Mouse (Mus musculus) limb, embryonic 12.5 days (tissue): ENCODE data around the gene ccdc198. TPM values are rescaled to one million over a fixed set of nuclear protein-coding genes. Genes with fewer than 3 reads are reported as not detected.
"Not testable (repeated sequence)": the region's sequence is repeated elsewhere in the genome, so short reads cannot be mapped to it uniquely, and the experiment has no call there.

ENCODE experiments used
- ATAC-seq: fragments of 200-750 bp; cut with Nextera tagmentation; 2 replicates; pipeline ENCODE4 v1.8.0; 2017; ENCODE audit warnings: low read depth, moderate TSS enrichment; ENCODE audit not compliant: insufficient number of reproducible peaks, insufficient read depth, low FRiP score, low TSS enrichment
- H3K27ac ChIP-seq: fragments of 300-500 bp; sonication (generic); 2 replicates; pipeline ENCODE4 v1.5.1; 2016; ENCODE audit warnings: mild to moderate bottlenecking, moderate library complexity
- H3K27me3 ChIP-seq: fragments of 300-500 bp; sonication (generic); 2 replicates; pipeline ENCODE4 v1.6.1; 2016; ENCODE audit warnings: mild to moderate bottlenecking, moderate library complexity
- H3K36me3 ChIP-seq: fragments of 300-500 bp; sonication (generic); 2 replicates; pipeline ENCODE4 v1.6.1; 2016; ENCODE audit warnings: mild to moderate bottlenecking, moderate library complexity
- H3K4me1 ChIP-seq: fragments of 300-500 bp; sonication (generic); replicated peaks from 2 replicates; pipeline ENCODE4 v1.6.1; 2016
- H3K4me2 ChIP-seq: fragments of 300-500 bp; sonication (generic); 2 replicates; pipeline ENCODE4 v1.6.1; 2016; ENCODE audit warnings: mild to moderate bottlenecking, moderate library complexity
- H3K4me3 ChIP-seq: fragments of 300-500 bp; sonication (generic); replicated peaks from 2 replicates; pipeline ENCODE4 v1.5.1; 2016; ENCODE audit warnings: mild to moderate bottlenecking
- H3K9ac ChIP-seq: fragments of 300-500 bp; sonication (generic); replicated peaks from 2 replicates; pipeline ENCODE4 v1.6.1; 2016; ENCODE audit warnings: mild to moderate bottlenecking, moderate library complexity
- H3K9me3 ChIP-seq: fragments of 300-500 bp; sonication (generic); 2 replicates; pipeline ENCODE4 v1.6.1; 2016; ENCODE audit warnings: mild to moderate bottlenecking, moderate library complexity
- WGBS: fragments of 180-500 bp; shearing (Covaris S2); methylation state at CpG from one replicate; pipeline ENCODE4 v1.1.7; 2016; 5-methylcytosine and 5-hydroxymethylcytosine counted together
- polyA plus RNA-seq: library from polyadenylated mRNA; unstranded; fragments of >200 nt; fragmentation: Nextera tagmentation; extraction: Ambion mirVana; gene quantifications from 2 replicates; pipeline ENCODE4 v1.2.1, GENCODE M21; 2016

The ccdc198 gene
- 0.05 TPM in 1 of 2 replicates, not detected in the other for polyA plus RNA-seq

- 79% methylated on average over 5 of the region's 5 CpGs for WGBS
- no peak within 1 kb of the TSS for H3K9ac ChIP-seq
- H3K4me2 ChIP-seq = no peak within 1 kb of the TSS
- no peaks in the 10 kb centered on the region for H3K4me1 ChIP-seq
- no peaks in the 10 kb centered on the region for H3K27me3 ChIP-seq
- ATAC-seq = no peak
- H3K27ac ChIP-seq = no peak within 1 kb of the TSS
- no peaks in the 10 kb centered on the region for H3K9me3 ChIP-seq
- H3K4me3 ChIP-seq = no peak within 1 kb of the TSS
- H3K36me3 ChIP-seq = no peaks in the 10 kb centered on the region
Observed at GRCm38 (mm10) chr14:49245126-49245714, at the start of gene ccdc198. ccdc198 (minus strand) TSS chr14:49245474.

- no peaks in the 10 kb centered on the region for H3K9me3 ChIP-seq
- 66% methylated on average over 4 of the region's 4 CpGs for WGBS
- no peaks in the 10 kb centered on the region for H3K27me3 ChIP-seq
- H3K27ac ChIP-seq = no peak overlapping the region
- H3K4me1 ChIP-seq = no peaks in the 10 kb centered on the region
- H3K4me3 ChIP-seq = no peak overlapping the region
- H3K9ac ChIP-seq = no peak overlapping the region
- no peak for ATAC-seq
- H3K4me2 ChIP-seq = no peak overlapping the region
- no peaks in the 10 kb centered on the region for H3K36me3 ChIP-seq
Observed at GRCm38 (mm10) chr14:49293802-49294449, 48.7 kb upstream of the ccdc198 start.

- H3K36me3 ChIP-seq = no peaks in the 10 kb centered on the region
- no peak overlapping the region for H3K9ac ChIP-seq
- H3K27ac ChIP-seq = no peak overlapping the region
- H3K9me3 ChIP-seq = no peaks in the 10 kb centered on the region
- no peak for ATAC-seq
- 89% methylated on average over 3 of the region's 3 CpGs for WGBS
- no peak overlapping the region for H3K4me2 ChIP-seq
- H3K27me3 ChIP-seq = no peaks in the 10 kb centered on the region
- H3K4me3 ChIP-seq = no peak overlapping the region
- no peaks in the 10 kb centered on the region for H3K4me1 ChIP-seq
Observed at GRCm38 (mm10) chr14:49290029-49290745, 44.9 kb upstream of the ccdc198 start.

- Histone ChIP-seq H3K27me3 (no peaks in the 10 kb centered on the region), H3K27ac (no peak overlapping the region), H3K9me3 (no peaks in the 10 kb centered on the region), H3K4me2 (no peak overlapping the region), H3K4me1 (no peaks in the 10 kb centered on the region), H3K36me3 (no peaks in the 10 kb centered on the region), H3K4me3 (no peak overlapping the region), H3K9ac (no peak overlapping the region)
- no peak for ATAC-seq
- 91% methylated on average over 7 of the region's 7 CpGs for WGBS
Observed at GRCm38 (mm10) chr14:49283784-49284655, 38.7 kb upstream of the ccdc198 start.

GRCm38 (mm10) chr14:49278880-49279279, 33.6 kb upstream of the ccdc198 start:
- Histone ChIP-seq H3K4me1 (no peaks in the 10 kb centered on the region), H3K36me3 (no peaks in the 10 kb centered on the region), H3K4me3 (no peak overlapping the region), H3K9ac (no peak overlapping the region), H3K27me3 (no peaks in the 10 kb centered on the region), H3K27ac (no peak overlapping the region), H3K4me2 (no peak overlapping the region), H3K9me3 (no peaks in the 10 kb centered on the region)
- 79% methylated on average over 6 of the region's 6 CpGs for WGBS
- no peak for ATAC-seq

GRCm38 (mm10) chr14:49278479-49278878, 33.2 kb upstream of the ccdc198 start:
- H3K4me3 ChIP-seq, H3K4me2 ChIP-seq, H3K36me3 ChIP-seq, H3K9me3 ChIP-seq, ATAC-seq, H3K9ac ChIP-seq, H3K27me3 ChIP-seq, H3K27ac ChIP-seq, H3K4me1 ChIP-seq: not testable (repeated sequence)
- 88% methylated on average over 9 of the region's 9 CpGs for WGBS

- Histone ChIP-seq H3K9me3 (no peaks in the 10 kb centered on the region), H3K27me3 (no peaks in the 10 kb centered on the region), H3K9ac (no peak overlapping the region), H3K4me1 (no peaks in the 10 kb centered on the region), H3K4me3 (no peak overlapping the region), H3K27ac (no peak overlapping the region), H3K4me2 (no peak overlapping the region), H3K36me3 (no peaks in the 10 kb centered on the region)
- 57% methylated on average over 3 of the region's 3 CpGs for WGBS
- no peak for ATAC-seq
Observed at GRCm38 (mm10) chr14:49277642-49278041, 32.4 kb upstream of the ccdc198 start.

GRCm38 (mm10) chr14:49275376-49275775, 30.1 kb upstream of the ccdc198 start:
- ATAC-seq = no peak
- no peaks in the 10 kb centered on the region for H3K27me3 ChIP-seq
- H3K36me3 ChIP-seq = no peaks in the 10 kb centered on the region
- H3K4me3 ChIP-seq = no peak overlapping the region
- no peak overlapping the region for H3K9ac ChIP-seq
- no peak overlapping the region for H3K27ac ChIP-seq
- no peak overlapping the region for H3K4me2 ChIP-seq
- no peaks in the 10 kb centered on the region for H3K9me3 ChIP-seq
- WGBS = 52% methylated on average over 2 of the region's 2 CpGs
- no peaks in the 10 kb centered on the region for H3K4me1 ChIP-seq

- Histone ChIP-seq H3K9me3 (no peaks in the 10 kb centered on the region), H3K9ac (no peak overlapping the region), H3K4me1 (no peaks in the 10 kb centered on the region), H3K36me3 (no peaks in the 10 kb centered on the region), H3K27me3 (no peaks in the 10 kb centered on the region), H3K4me3 (no peak overlapping the region), H3K27ac (no peak overlapping the region), H3K4me2 (no peak overlapping the region)
- ATAC-seq = no peak
- 79% methylated on average over 5 of the region's 5 CpGs for WGBS
Observed at GRCm38 (mm10) chr14:49265286-49266002, 20.2 kb upstream of the ccdc198 start.

GRCm38 (mm10) chr14:49241522-49241921, 3.8 kb downstream of the ccdc198 start:
- Histone ChIP-seq H3K27me3 (no peaks in the 10 kb centered on the region), H3K36me3 (no peaks in the 10 kb centered on the region), H3K9ac (no peak overlapping the region), H3K4me2 (no peak overlapping the region), H3K9me3 (no peaks in the 10 kb centered on the region), H3K4me3 (no peak overlapping the region), H3K4me1 (no peaks in the 10 kb centered on the region), H3K27ac (no peak overlapping the region)
- 19% methylated on average over 1 of the region's 1 CpGs for WGBS
- ATAC-seq = no peak
